Mouse (Mus musculus) liver, embryonic 14.5 days (tissue): ENCODE data around the gene Prnd. TPM values are rescaled to one million over a fixed set of nuclear protein-coding genes. Genes with fewer than 3 reads are reported as not detected.

Experiments used
- ATAC-seq: fragments of 200-750 bp; cut with Nextera tagmentation; 2 replicates; pipeline ENCODE4 v1.8.0; 2017; ENCODE audit warnings: moderate number of reproducible peaks, mild to moderate bottlenecking, moderate library complexity; ENCODE audit not compliant: insufficient read depth
- DNase-seq, 3 experiments: peaks; one replicate each; pipeline ENCODE4 v3.0.0-alpha.2; 2012 to 2013; ENCODE audit warnings: low read depth in 3 of 3, low spot score in 3 of 3
- H3K27ac ChIP-seq: fragments of 300-500 bp; sonication (generic); 2 replicates; pipeline ENCODE4 v1.5.1; 2014; ENCODE audit warnings: moderate library complexity, mild to moderate bottlenecking, control low read depth, inconsistent platforms
- H3K27me3 ChIP-seq: fragments of 300-500 bp; sonication (generic); 2 replicates; pipeline ENCODE4 v1.6.1; 2014; ENCODE audit warnings: mild to moderate bottlenecking, low read length, moderate library complexity; ENCODE audit not compliant: control insufficient read depth, insufficient read depth
- H3K36me3 ChIP-seq: fragments of 300-500 bp; sonication (generic); replicated peaks from 2 replicates; pipeline ENCODE4 v1.6.1; 2014; ENCODE audit warnings: low read depth; ENCODE audit not compliant: control insufficient read depth, insufficient read depth
- H3K4me1 ChIP-seq, 2 experiments: fragments of 200-500 bp in 1 of 2; fragments of 300-500 bp in 1 of 2; sonication (generic) in 1 of 2; replicated peaks; 2 replicates each; pipeline ENCODE4 v1.6.1; 2012 to 2014; ENCODE audit warnings: antibody characterized with exemption in 1 of 2, inconsistent platforms in 1 of 2, low read length in 1 of 2; ENCODE audit not compliant: control insufficient read depth in 2 of 2, insufficient read depth in 2 of 2
- H3K4me2 ChIP-seq: fragments of 300-500 bp; sonication (generic); 2 replicates; pipeline ENCODE4 v1.6.1; 2014; ENCODE audit warnings: low read depth, mild to moderate bottlenecking, control low read depth, moderate library complexity
- H3K4me3 ChIP-seq, 2 experiments: fragments of 200-500 bp in 1 of 2; fragments of 300-500 bp in 1 of 2; sonication (generic) in 1 of 2; 2 replicates each; pipeline ENCODE4 v1.5.1; 2012 to 2014; ENCODE audit warnings: low read depth in 2 of 2, low read length in 2 of 2, mild to moderate bottlenecking in 2 of 2, control low read depth in 1 of 2, inconsistent platforms in 1 of 2, moderate library complexity in 1 of 2; ENCODE audit not compliant: insufficient read depth in 1 of 2
- H3K9ac ChIP-seq: fragments of 300-500 bp; sonication (generic); replicated peaks from 2 replicates; pipeline ENCODE4 v1.6.1; 2014; ENCODE audit warnings: mild to moderate bottlenecking, control low read depth, moderate library complexity
- H3K9me3 ChIP-seq: fragments of 300-500 bp; sonication (generic); 2 replicates; pipeline ENCODE4 v1.6.1; 2016; ENCODE audit warnings: low read length, mixed read lengths; ENCODE audit not compliant: control insufficient read depth
- CTCF ChIP-seq: IDR thresholded peaks from 2 replicates; pipeline ENCODE4 v1.5.1; 2016; ENCODE audit warnings: antibody characterized with exemption, low read depth, control low read depth
- EP300 ChIP-seq: IDR thresholded peaks from 2 replicates; pipeline ENCODE4 v1.6.1; 2016; ENCODE audit warnings: antibody characterized with exemption, low read depth
- WGBS: fragments of 180-500 bp; shearing (Covaris S2); extraction: QIAGEN DNeasy Blood & Tissue Kit; methylation state at CpG from one replicate; pipeline ENCODE4 v1.1.7; 2014; ENCODE audit not compliant: insufficient replicate concordance; 5-methylcytosine and 5-hydroxymethylcytosine counted together
- polyA plus RNA-seq, 2 experiments: library from polyadenylated mRNA; depleted of rRNA in 1 of 2; stranded (reverse) in 1 of 2; unstranded in 1 of 2; fragments of >200 nt; fragmentation: Nextera tagmentation in 1 of 2; extraction: Ambion mirVana in 1 of 2; gene quantifications; 2 replicates each; pipeline versions ENCODE4 v1.2.1 to v1.2.3; 2012 to 2014

Prnd gene
- polyA plus RNA-seq, 2 experiments: 0.11 to 0.16 TPM

DNA sequence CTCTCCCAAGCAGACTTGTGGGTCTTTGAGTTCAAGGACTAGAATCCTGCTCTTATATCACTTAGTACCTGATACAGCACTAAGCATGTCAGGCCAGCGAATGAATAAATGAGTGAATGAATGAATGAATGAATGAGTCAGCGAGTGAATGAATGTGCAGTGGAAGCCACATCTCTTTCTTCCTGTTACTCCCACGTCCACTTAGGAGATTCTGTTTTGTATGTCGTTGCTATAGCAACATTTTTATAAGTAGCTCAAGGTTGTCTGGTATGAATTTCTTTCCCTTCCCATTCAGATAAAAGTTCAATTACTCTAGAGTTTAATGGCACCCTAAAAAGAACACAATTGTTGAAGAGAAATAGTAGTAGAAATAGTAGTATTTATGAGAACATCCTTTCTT is 20.4 kb downstream of the Prnd start:
- Histone ChIP-seq H3K4me2 (no peak overlapping the region), H3K4me3 (no peak overlapping the region), H3K9me3 (no peaks in the 10 kb centered on the region), H3K27me3 (no peaks in the 10 kb centered on the region), H3K27ac (no peak overlapping the region), H3K36me3 (no peaks in the 10 kb centered on the region), H3K9ac (no peak overlapping the region), H3K4me1 (no peaks in the 10 kb centered on the region)
- DNase-seq: no peak
- no peak for ATAC-seq
- no peak for TF ChIP-seq CTCF
- TF ChIP-seq EP300: no peak
- whole genome bisulfite sequencing: 55% methylated on average over 4 of the region's 4 CpGs

- no peaks in the 10 kb centered on the region for H3K9me3 ChIP-seq
- no peak for ATAC-seq
- H3K4me3 ChIP-seq: no peak overlapping the region
- H3K27me3 ChIP-seq: no peaks in the 10 kb centered on the region
- no peaks in the 10 kb centered on the region for H3K4me1 ChIP-seq
- H3K9ac ChIP-seq: no peak overlapping the region
- no peak for DNase-seq
- no peak overlapping the region for H3K27ac ChIP-seq
- H3K36me3 ChIP-seq: no peaks in the 10 kb centered on the region
- TF ChIP-seq CTCF (no peak), EP300 (no peak)
- no peak overlapping the region for H3K4me2 ChIP-seq
- 57% methylated on average over 3 of the region's 3 CpGs for WGBS
Observed at GRCm38 (mm10) chr2:131976663-131977062, 26.0 kb downstream of the Prnd start.

DNA sequence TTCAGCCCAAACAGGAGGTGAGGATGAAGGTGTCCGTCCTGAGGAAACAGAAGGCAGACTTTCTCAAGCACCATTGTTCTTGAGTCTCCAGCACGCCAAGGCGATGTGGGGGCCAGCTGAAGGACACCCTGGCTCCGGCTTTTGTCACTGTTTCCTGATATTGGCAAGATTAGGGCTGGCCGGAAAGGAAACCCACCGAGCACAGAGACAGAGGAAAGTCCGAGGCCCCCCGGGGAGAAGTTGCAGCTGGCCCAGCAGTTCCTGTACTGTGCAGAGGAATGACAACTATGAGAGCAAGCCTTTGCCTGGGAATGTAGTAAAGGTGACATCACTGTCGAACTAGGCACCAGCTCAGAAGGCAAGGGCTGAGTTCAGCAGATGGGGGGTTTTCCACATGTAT is 30.2 kb downstream of the Prnd start:
- H3K4me2 ChIP-seq: no peak overlapping the region
- TF ChIP-seq EP300 (no peak), CTCF (no peak)
- H3K36me3 ChIP-seq: no peaks in the 10 kb centered on the region
- no peak overlapping the region for H3K4me3 ChIP-seq
- no peak overlapping the region for H3K9ac ChIP-seq
- no peaks in the 10 kb centered on the region for H3K9me3 ChIP-seq
- WGBS: 12% methylated on average over 9 of the region's 9 CpGs
- no peaks in the 10 kb centered on the region for H3K27me3 ChIP-seq
- no peak overlapping the region for H3K27ac ChIP-seq
- ATAC-seq (no peak), DNase-seq (no peak)
- H3K4me1 ChIP-seq: no peaks in the 10 kb centered on the region

DNA sequence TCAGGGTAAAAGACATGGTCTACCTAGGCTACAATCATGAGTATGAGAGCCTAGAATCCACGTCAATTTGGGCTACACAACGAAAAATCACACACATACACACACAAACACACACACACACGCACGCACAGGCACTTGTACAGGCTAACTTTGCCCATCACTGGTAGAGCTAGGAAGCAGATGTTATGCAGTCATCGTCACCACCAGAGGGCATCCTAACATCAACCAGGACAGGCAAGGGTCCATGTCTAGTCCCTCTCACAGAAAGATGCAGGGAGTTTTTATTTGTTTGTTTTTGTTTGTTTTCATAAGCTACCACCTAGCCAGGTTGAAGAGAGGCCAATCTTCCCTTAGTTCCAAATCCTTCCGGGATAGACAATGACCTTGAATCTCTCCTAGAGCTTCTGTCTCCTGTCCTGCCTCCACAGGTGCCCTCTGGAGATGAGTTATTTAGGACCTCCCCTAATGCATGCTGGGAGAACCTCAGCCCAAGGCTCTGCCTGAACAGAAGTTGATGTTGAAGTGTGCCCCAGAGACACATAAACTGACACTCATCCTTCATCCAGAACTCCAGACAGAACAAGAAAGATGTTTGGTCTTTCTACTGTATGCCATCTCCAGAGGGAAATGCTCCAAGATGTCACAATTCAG is 32.0 kb downstream of the Prnd start:
- DNase-seq (peak; percentile 10 to 30 (median 14)), ATAC-seq (no peak)
- H3K27me3 ChIP-seq: no peaks in the 10 kb centered on the region
- 8% methylated on average over 6 of the region's 6 CpGs for WGBS
- no peaks in the 10 kb centered on the region for H3K36me3 ChIP-seq
- no peak overlapping the region for H3K4me3 ChIP-seq
- H3K27ac ChIP-seq: no peak overlapping the region
- peak; percentile 91 for TF ChIP-seq CTCF
- TF ChIP-seq EP300: no peak
- H3K9me3 ChIP-seq: no peaks in the 10 kb centered on the region
- no peak overlapping the region for H3K4me2 ChIP-seq
- H3K9ac ChIP-seq: no peak overlapping the region
- H3K4me1 ChIP-seq: no peaks in the 10 kb centered on the region

GRCm38 (mm10) chr2:131987950-131988349 is 37.3 kb downstream of the Prnd start:
- no peaks in the 10 kb centered on the region for H3K4me1 ChIP-seq
- no peak overlapping the region for H3K9ac ChIP-seq
- H3K4me2 ChIP-seq: no peak overlapping the region
- no peaks in the 10 kb centered on the region for H3K27me3 ChIP-seq
- no peak for TF ChIP-seq CTCF
- TF ChIP-seq EP300: no peak
- H3K27ac ChIP-seq: no peak overlapping the region
- 38% methylated on average over 3 of the region's 3 CpGs for WGBS
- DNase-seq (no peak), ATAC-seq (no peak)
- H3K36me3 ChIP-seq: no peaks in the 10 kb centered on the region
- H3K4me3 ChIP-seq: no peak overlapping the region
- no peaks in the 10 kb centered on the region for H3K9me3 ChIP-seq
